Mouse (Mus musculus): ENCODE results near the gene Mrpl28.

DNA sequence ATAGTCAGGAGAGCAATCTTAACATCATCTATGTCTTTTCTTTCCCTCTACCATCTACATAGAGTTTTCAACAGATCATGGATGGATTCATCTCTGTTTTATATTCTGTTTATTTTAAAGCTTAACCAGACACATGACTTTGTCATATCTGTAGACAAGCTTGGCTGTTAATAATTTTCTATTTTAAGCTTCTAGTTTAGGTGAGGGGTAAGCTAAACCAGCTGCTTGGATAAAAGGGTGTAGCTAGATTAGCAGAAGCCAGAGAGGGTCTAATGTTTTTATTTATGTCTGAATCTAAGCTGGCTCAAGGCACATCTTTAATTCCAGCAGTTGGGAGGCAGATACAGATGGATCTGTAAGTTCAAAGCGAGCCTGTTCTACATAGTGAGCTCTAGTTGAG is 39.4 kb downstream of the Mrpl28 start:
- TF ChIP-seq POLR2A (IDR thresholded peaks at IDR 0.05; ENCODE audit: control insufficient read depth in 1 of 2, insufficient read depth in 1 of 2, low read depth in 1 of 2, low read length in 2 of 2, poor library complexity in 1 of 2) = no peak
- TF ChIP-seq GATA1 (IDR thresholded peaks at IDR 0.05; ENCODE audit: low read depth, low read length) = no peak
- TF ChIP-seq CTCF (IDR thresholded peaks at IDR 0.05 in 2 of 3, conservative IDR thresholded peaks at IDR 0.05 in 1 of 3; ENCODE audit: control insufficient read depth in 1 of 3, insufficient read depth in 1 of 3, low read depth in 2 of 3, low read length in 3 of 3, poor library complexity in 1 of 3, severe bottlenecking in 1 of 3) = no peak
- TF ChIP-seq POLR2AphosphoS5 (IDR thresholded peaks at IDR 0.05; ENCODE audit: borderline replicate concordance, low read depth, low read length) = no peak
- TF ChIP-seq MYC (IDR thresholded peaks at IDR 0.05; ENCODE audit: low read depth, low read length) = no peak
- TF ChIP-seq USF1 (IDR thresholded peaks at IDR 0.05; ENCODE audit: low read depth, low read length) = no peak
- no peak for TF ChIP-seq EP300 (IDR thresholded peaks at IDR 0.05; ENCODE audit: low read depth in 1 of 2, low read length in 2 of 2)
- no peak for TF ChIP-seq SIN3A (IDR thresholded peaks at IDR 0.05; ENCODE audit: low read length)
- no peak for TF ChIP-seq ETS1 (IDR thresholded peaks at IDR 0.05; ENCODE audit: low read depth, low read length)
- no peak for TF ChIP-seq ZC3H11A (IDR thresholded peaks at IDR 0.05; ENCODE audit: low read depth, low read length)
- TF ChIP-seq MAFK (IDR thresholded peaks at IDR 0.05; ENCODE audit: borderline replicate concordance, low read depth, low read length) = no peak
